Mouse (Mus musculus): ENCODE results near the gene Acad9.

The Acad9 gene

GRCm38 (mm10) chr3:36065843-36066651, at the start of gene Acad9:
Acad9 (plus strand) TSS chr3:36065979.
- peak; percentile 97 for DNase-seq

DNA sequence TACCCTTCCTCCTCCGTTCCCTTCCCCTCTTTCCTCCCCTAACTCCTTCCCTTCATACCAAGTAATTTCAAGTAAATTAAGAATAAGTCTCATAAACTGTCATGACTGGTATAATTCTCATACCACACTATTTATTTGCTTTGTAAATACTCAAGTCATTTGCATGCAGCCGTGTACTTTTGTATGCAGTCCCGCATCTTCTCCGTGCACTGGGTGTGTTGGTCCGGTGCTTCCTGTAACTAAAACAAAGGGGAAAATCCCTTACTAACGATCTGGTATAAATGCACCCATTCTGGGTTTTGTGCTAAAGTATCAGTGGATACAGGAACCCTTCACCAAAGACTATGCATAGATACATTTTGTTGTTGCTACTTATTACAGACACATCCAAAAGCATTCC, 40.0 kb upstream of the Acad9 start:
- no peak for DNase-seq

DNA sequence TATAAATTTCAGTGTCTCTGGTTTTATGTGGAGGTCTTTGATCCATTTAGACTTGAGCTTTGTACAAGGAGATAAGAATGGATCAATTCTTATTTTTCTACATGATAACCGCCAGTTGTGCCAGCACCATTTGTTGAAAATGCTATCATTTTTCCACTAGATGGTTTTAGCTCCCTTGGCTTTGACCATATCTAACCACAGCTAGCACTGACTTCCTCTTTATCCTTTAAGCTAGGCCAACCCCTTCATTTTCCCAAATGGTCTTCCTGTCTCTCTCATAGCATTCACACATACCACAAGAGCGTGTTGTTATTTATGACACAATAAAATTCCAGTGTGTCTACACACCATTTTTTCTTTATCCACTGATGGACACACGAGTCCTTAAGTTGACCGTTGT, 35.8 kb upstream of the Acad9 start:
- DNase-seq: no peak

GRCm38 (mm10) chr3:36031740-36032510, 33.9 kb upstream of the Acad9 start:
- no peak for DNase-seq

GRCm38 (mm10) chr3:36044520-36044919, 21.3 kb upstream of the Acad9 start:
- no peak for DNase-seq

DNA sequence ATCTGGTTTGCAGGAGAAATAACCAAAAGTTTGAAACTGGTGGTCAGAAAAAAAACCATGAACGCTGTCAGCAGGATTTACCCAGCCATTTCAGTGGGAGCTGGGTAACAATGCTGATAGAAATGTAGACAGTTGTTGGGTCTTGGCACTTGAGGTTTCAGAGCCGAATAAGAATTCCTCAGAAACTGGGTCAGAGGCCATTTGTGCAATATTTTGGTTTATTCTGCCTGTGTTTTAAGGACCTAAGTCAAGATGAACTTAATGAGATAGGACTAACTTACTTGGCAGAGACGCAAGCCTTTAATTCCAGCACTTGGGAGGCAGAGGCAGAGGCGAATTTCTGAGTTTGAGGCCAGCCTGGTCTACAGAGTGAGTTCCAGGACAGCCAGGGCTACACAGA, 20.7 kb upstream of the Acad9 start:
- no peak for DNase-seq

DNA sequence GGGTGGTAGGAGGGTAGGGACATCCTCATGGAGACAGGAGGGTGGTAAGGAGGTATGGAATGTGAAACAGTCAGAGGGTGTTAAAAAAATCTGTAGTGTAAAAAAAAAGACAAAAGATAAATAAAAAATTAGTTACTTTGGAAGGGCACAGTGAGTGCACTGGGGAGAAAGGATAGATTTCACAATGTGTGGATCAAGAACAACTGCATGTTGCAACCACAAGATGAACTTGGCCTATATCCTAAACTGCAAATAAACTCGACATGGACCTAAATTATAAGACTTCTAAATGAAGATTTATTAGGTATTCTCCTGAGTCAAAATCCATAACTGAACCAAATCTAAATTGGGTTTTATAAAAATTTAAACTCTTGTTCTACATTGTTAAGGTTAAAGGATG, 16.7 kb upstream of the Acad9 start:
- no peak for DNase-seq

DNA sequence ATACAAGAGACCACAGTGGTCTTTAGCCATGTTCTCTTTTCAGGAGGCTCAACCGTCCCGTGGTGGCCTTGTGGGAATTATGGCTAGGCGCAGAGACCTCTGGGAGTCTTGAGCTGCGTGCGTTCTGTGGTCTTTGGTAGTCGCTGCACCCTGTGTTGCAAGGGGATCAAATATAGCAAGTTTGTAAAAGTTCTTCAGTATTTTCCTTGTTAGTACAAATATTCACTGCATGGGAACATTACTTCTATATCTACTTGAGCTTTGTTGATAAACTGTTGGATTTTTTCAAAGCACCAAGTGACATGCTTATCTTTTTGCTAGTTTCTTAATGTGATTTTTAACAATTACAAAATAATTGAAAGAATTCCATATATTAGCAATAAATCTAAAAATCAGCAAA, 12.3 kb upstream of the Acad9 start, which contains the start of gene Ccdc144b:
Gene Ccdc144b, minus strand, starts transcription at position 101 of the 400 bp plus-strand sequence.
- no peak for DNase-seq

- DNase-seq: peak; percentile 83 to 84
Observed at GRCm38 (mm10) chr3:36060096-36060850, 5.5 kb upstream of the Acad9 start.

DNA sequence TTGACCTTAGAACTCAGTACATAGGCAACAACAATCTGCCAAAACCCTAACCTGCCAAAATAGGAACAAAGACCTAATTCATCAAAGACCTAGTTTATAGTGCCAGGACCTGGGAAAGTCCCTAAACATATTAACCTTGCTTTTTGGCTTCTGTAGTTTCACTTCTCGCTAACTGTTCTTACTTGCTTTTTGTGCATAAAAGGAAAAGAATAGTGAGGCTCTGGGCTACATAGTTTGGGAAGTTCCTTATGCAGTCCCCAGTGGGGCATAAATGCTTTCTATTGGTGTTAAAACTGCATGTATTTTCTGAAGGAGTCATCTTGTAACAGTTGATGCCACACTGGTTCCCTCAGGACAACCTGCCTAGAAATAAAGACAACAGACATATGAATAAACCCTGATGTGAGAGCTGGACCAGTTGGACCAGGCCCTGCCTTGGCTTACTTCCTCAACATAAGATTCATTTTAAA, 1.2 kb upstream of the Acad9 start:
- no peak for DNase-seq

- no peak for DNase-seq
Observed at GRCm38 (mm10) chr3:36065166-36065565, 613 bp upstream of the Acad9 start.

DNA sequence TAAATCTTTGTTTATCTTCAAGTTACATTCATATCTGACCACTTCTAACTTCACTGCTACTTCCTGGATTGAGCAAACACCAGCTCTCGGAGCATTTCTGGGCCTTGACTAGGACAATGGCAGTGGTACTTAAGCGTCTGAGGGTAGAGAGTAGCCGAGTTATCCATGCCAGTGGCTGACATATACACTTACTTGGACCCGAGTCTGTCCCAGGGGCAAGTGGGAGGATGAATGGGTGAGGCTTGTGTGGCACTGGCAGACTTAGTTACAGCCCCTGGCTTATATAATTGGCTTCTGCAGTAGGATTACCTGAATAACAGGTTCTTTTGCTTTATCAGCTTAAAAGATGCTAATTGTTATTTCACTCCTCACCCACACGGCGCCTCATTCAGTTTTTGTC, 2.0 kb downstream of the Acad9 start:
- no peak for DNase-seq

DNA sequence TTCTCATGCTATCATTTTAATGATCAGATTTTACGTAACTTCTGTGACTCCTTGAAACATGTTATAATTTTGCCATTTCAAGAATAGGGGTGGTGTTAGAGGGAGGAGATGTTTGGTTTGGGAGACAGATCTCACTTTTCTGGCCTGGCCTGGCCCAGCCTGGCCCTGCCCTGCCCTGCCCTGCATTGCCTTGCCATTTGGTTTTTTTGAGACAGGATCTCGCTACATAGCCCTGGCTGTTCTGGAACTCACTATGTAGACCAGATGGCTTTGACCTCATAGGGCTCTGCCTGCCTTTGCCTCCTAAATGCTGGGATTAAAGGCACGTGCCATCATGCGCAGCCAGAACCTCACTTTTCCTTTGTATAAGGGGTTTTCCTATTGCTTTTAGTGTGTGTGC, 4.7 kb downstream of the Acad9 start:
- DNase-seq: no peak

- DNase-seq: no peak
Observed at GRCm38 (mm10) chr3:36071047-36071446, 5.3 kb downstream of the Acad9 start.

- no peak for DNase-seq
Observed at GRCm38 (mm10) chr3:36074231-36074630, 8.5 kb downstream of the Acad9 start.

GRCm38 (mm10) chr3:36075466-36075865, 9.7 kb downstream of the Acad9 start:
- no peak for DNase-seq

GRCm38 (mm10) chr3:36077386-36077785, 11.6 kb downstream of the Acad9 start:
- DNase-seq: no peak

DNA sequence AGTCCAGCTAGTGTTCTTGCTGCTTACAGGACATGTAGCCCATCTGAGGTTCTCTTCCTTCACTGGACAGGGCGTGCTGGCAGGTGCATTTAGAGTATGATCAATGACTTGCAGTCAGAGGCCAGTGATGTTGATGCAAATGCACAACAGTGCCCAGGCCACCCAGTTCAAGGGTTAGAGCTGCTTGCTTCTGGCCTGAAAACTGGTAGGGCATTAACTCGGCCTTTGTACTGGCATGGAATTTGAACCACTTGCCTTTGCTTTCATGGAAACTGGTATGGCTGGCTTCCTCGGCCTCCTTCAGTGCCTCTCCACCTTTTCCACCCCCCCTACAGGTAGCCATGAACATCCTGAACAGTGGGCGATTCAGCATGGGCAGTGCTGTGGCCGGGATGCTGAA, 14.1 kb downstream of the Acad9 start:
- DNase-seq: peak in 1 of 2 experiments; percentile 13

GRCm38 (mm10) chr3:36080741-36081140, 15.0 kb downstream of the Acad9 start:
- no peak for DNase-seq

GRCm38 (mm10) chr3:36082843-36083242, 17.1 kb downstream of the Acad9 start:
- DNase-seq: no peak

DNA sequence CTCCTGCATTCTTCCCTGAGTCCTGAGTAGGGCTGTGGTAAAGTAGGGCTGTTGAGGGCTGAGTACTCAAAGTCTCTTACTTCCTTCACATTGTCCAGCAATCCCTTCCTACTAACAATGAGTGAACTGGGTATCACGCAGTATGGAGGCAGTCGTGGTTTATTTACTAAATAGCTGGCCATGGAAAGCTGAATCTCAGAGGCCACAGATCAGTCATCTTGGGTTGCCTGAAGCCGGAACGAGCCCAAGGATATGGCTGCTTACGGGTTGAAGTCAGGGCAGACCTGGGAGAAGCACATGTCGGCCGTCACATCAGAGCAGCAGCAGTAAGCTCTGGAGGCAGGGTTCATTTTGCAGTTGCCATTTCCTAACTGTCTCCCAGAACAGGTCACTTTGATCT, 17.6 kb downstream of the Acad9 start:
- DNase-seq: no peak

DNA sequence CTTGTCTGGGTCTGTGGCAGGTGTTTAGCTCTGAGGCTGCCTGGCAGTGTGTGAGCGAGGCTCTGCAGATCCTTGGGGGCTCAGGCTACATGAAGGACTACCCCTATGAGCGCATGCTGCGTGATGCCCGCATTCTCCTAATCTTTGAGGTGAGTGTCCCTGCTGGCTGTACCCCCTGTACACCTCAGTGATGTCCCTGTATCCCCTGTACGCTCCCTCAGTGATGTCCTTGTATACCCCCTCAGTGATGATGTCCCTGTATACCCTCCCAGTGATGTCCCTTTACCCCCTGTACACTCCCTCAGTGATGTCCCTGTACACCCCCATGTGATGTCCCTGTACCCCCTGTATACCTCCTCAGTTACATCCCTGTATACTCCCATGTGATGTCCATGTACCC, 19.6 kb downstream of the Acad9 start:
- no peak for DNase-seq

DNA sequence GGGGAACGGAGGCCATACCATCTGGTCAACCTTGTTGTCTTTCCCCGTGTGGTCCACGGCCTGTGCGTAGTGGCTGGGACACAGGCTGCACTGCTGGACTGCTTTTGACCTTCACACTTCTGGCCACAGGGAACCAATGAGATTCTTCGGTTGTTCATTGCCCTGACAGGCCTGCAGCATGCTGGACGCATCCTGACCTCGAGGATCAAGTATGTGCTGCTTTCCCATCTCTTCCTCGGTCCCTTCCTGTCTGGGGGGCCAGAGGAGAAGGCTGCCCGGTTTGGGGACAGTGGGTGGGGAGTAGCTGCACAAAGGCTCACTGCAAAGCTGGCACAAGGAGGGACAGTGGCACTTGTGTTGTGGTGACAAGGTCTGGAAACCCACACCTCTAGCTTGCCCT, 21.8 kb downstream of the Acad9 start:
- DNase-seq: no peak
